Mouse (Mus musculus) c-Kit-positive CD71-negative TER-119-negative erythroid progenitor cells, embryonic 14.5 days (primary cell): ENCODE results near the gene Psmd6.

ENCODE experiments used
- DNase-seq: peaks from one replicate; pipeline ENCODE4 v3.0.0-alpha.2; 2013; ENCODE audit warnings: low read depth

Psmd6 gene

DNA sequence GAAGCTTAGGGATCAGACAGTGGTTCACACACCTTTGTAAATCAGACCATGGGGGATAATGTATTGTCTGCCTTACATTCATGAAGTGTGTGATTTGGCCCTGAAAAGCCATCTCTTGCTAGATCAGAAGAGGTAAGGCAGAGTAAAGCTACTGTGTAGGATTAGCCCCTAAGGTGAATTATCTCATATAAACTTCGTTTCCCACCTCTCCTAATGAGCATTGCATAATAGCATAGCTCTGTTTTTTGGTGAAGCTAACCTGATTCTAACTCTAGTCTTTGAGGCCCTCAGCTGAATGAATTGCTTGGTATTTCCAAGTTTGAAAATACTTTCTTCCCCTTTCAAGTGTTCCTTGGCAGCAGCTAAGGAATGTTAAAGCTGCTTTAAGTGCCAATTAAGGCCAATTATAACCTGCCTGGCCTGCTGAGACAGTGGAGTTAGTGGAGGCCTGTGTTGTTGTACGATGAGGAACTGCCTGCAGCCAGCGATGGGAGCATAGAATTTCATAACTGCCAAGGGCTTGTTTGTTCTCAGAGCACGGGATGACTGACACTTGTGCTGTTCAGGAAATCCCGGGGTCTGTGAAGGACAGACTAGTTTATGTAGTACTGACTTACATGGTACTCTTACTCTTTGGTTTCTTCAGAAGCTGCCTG, 56.2 kb downstream of the Psmd6 start:
- no peak for DNase-seq

GRCm38 (mm10) chr14:14063382-14063781, 57.4 kb downstream of the Psmd6 start:
- no peak for DNase-seq

GRCm38 (mm10) chr14:14062531-14063245, 58.1 kb downstream of the Psmd6 start:
- DNase-seq: no peak
